Mouse (Mus musculus) mature B cell (primary cell): ENCODE data around the gene Ager.

Experiments used
- in situ Hi-C: fragments of 300-500 bp; cut with MboI; formaldehyde crosslinking; loops from 2 replicates; pipeline ENCODE4 v1.14.3; 2019

The Ager gene

GRCm38 (mm10) chr17:34585121-34585520, 12.5 kb upstream of the Ager start:
- in situ Hi-C loops: loop anchor here (25.0 kb wide), 1 partner anchor 398 kb away; the partner anchor contains the start of genes Psmb8, Psmb9 and Tap1

- in situ Hi-C loops: loop anchor here (25.0 kb wide), 1 partner anchor 399 kb away; the partner anchor contains the start of genes Psmb8, Psmb9 and Tap1
These were observed 11.5 kb upstream of the Ager start for GRCm38 (mm10) chr17:34585877-34586771.

GRCm38 (mm10) chr17:34586796-34587422, 10.8 kb upstream of the Ager start:
- in situ Hi-C loops: loop anchor here (25.0 kb wide), 1 partner anchor 400 kb away; the partner anchor contains the start of genes Psmb8, Psmb9 and Tap1

- in situ Hi-C loops: loop anchor here (25.0 kb wide), 1 partner anchor 400 kb away; the partner anchor contains the start of genes Psmb8, Psmb9 and Tap1
These were observed 10.2 kb upstream of the Ager start for GRCm38 (mm10) chr17:34587423-34587811.

GRCm38 (mm10) chr17:34587814-34588213, 9.8 kb upstream of the Ager start:
- in situ Hi-C loops: loop anchor here (25.0 kb wide), 1 partner anchor 401 kb away; the partner anchor contains the start of genes Psmb8, Psmb9 and Tap1

GRCm38 (mm10) chr17:34588767-34589166, 8.9 kb upstream of the Ager start:
- in situ Hi-C loops: loop anchor here (25.0 kb wide), 1 partner anchor 401 kb away; the partner anchor contains the start of genes Psmb8, Psmb9 and Tap1

GRCm38 (mm10) chr17:34589206-34589605, 8.5 kb upstream of the Ager start:
- in situ Hi-C loops: loop anchor here (25.0 kb wide), 1 partner anchor 402 kb away; the partner anchor contains the start of genes Psmb8, Psmb9 and Tap1

GRCm38 (mm10) chr17:34589681-34590101, 8.0 kb upstream of the Ager start, which contains the start of gene Gpsm3:
TSS of gene Gpsm3 (plus strand) at chr17:34589806.
- in situ Hi-C loops: loop anchor here (25.0 kb wide), 1 partner anchor 402 kb away; the partner anchor contains the start of genes Psmb8, Psmb9 and Tap1

- in situ Hi-C loops: loop anchor here (25.0 kb wide), 1 partner anchor 403 kb away; the partner anchor contains the start of genes Psmb8, Psmb9 and Tap1
These were observed 7.3 kb upstream of the Ager start for GRCm38 (mm10) chr17:34590154-34590987.

- in situ Hi-C loops: loop anchor here (25.0 kb wide), 1 partner anchor 404 kb away; the partner anchor contains the start of genes Psmb8, Psmb9 and Tap1
These were observed 6.4 kb upstream of the Ager start, which contains the start of gene Pbx2 for GRCm38 (mm10) chr17:34591029-34591993. TSS of gene Pbx2 (plus strand) at chr17:34591266.

- in situ Hi-C loops: loop anchor here (25.0 kb wide), 1 partner anchor 405 kb away; the partner anchor contains the start of genes Psmb8, Psmb9 and Tap1
These were observed 5.7 kb upstream of the Ager start for GRCm38 (mm10) chr17:34591994-34592375.

GRCm38 (mm10) chr17:34592581-34593549, 4.8 kb upstream of the Ager start:
- in situ Hi-C loops: loop anchor here (25.0 kb wide), 1 partner anchor 406 kb away; the partner anchor contains the start of genes Psmb8, Psmb9 and Tap1

- in situ Hi-C loops: loop anchor here (25.0 kb wide), 1 partner anchor 407 kb away; the partner anchor contains the start of genes Psmb8, Psmb9 and Tap1
These were observed 3.7 kb upstream of the Ager start for GRCm38 (mm10) chr17:34593752-34594525.

- in situ Hi-C loops: loop anchor here (25.0 kb wide), 1 partner anchor 409 kb away; the partner anchor contains the start of genes Psmb8, Psmb9 and Tap1
These were observed 1.6 kb upstream of the Ager start for GRCm38 (mm10) chr17:34596098-34596497.

GRCm38 (mm10) chr17:34599891-34600290, 2.2 kb downstream of the Ager start:
- in situ Hi-C loops: loop anchor here (25.0 kb wide), 1 partner anchor 413 kb away; the partner anchor contains the start of genes Psmb8, Psmb9 and Tap1

GRCm38 (mm10) chr17:34601796-34602195, 4.1 kb downstream of the Ager start:
- in situ Hi-C loops: no loop called here
